Mouse (Mus musculus): Measurements from ENCODE around the gene Vav2. TPM values are rescaled to one million over a fixed set of nuclear protein-coding genes. Genes with fewer than 3 reads are reported as not detected.

Gene Vav2
- total RNA-seq (2022) = 10 to 100 TPM; 23.4 to 55.4 (median 39.0) TPM

- DNase-seq = peak; percentile 92
Observed at GRCm38 (mm10) chr2:27426855-27427457, at the start of gene Vav2. Gene Vav2 (minus strand): TSS chr2:27427033.

GRCm38 (mm10) chr2:27475495-27476302, 48.9 kb upstream of the Vav2 start:
- DNase-seq = peak; percentile 91

GRCm38 (mm10) chr2:27474621-27475484, 48.0 kb upstream of the Vav2 start:
- no peak for DNase-seq

- no peak for DNase-seq
Observed at GRCm38 (mm10) chr2:27473911-27474310, 47.1 kb upstream of the Vav2 start.

GRCm38 (mm10) chr2:27473061-27473765, 46.4 kb upstream of the Vav2 start:
- no peak for DNase-seq

- no peak for DNase-seq
Observed at GRCm38 (mm10) chr2:27471170-27471584, 44.3 kb upstream of the Vav2 start.

GRCm38 (mm10) chr2:27470535-27470934, 43.7 kb upstream of the Vav2 start:
- DNase-seq = no peak

GRCm38 (mm10) chr2:27469991-27470355, 43.1 kb upstream of the Vav2 start:
- DNase-seq = no peak

- no peak for DNase-seq
Observed at GRCm38 (mm10) chr2:27469292-27469990, 42.6 kb upstream of the Vav2 start.

- no peak for DNase-seq
Observed at GRCm38 (mm10) chr2:27462901-27463300, 36.1 kb upstream of the Vav2 start.

- DNase-seq = no peak
Observed at GRCm38 (mm10) chr2:27461881-27462660, 35.2 kb upstream of the Vav2 start.

GRCm38 (mm10) chr2:27460651-27461050, 33.8 kb upstream of the Vav2 start:
- no peak for DNase-seq

GRCm38 (mm10) chr2:27460163-27460562, 33.3 kb upstream of the Vav2 start:
- no peak for DNase-seq

- no peak for DNase-seq
Observed at GRCm38 (mm10) chr2:27459735-27460134, 32.9 kb upstream of the Vav2 start.

- peak; percentile 79 for DNase-seq
Observed at GRCm38 (mm10) chr2:27450226-27450625, 23.4 kb upstream of the Vav2 start.

GRCm38 (mm10) chr2:27447782-27448181, 20.9 kb upstream of the Vav2 start:
- no peak for DNase-seq

GRCm38 (mm10) chr2:27446812-27447211, 20.0 kb upstream of the Vav2 start:
- peak; percentile 78 for DNase-seq

GRCm38 (mm10) chr2:27445910-27446309, 19.1 kb upstream of the Vav2 start:
- no peak for DNase-seq

GRCm38 (mm10) chr2:27443450-27443708, 16.5 kb upstream of the Vav2 start:
- DNase-seq = no peak

GRCm38 (mm10) chr2:27442708-27443449, 16.0 kb upstream of the Vav2 start:
- DNase-seq = no peak

Data from adrenal gland, adult 8-10 months (tissue).